Mouse (Mus musculus): ENCODE results near the gene Man1c1. TPM values are rescaled to one million over a fixed set of nuclear protein-coding genes. Genes with fewer than 3 reads are reported as not detected.

Man1c1 gene
- polyA plus RNA-seq, 1 experiment: 6.7 TPM

DNA sequence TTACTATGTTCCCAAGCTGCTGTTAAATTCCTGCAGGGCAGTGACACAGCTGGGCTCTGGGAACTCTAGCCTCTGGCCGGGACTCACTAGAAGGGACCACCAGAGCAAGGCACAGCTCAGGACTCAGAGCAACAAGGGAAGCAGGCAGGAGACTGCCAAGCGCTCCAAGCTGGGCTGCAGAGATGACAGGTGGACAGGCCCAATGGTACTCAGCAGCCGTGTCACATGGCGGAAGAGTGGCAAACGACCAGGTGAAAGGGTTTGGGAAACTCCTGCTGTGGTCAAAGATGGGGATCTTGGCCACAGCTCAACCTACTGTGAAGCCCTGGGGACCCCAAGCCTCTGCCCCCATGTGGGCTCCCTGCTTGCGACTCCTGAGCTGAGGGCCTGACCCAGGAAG is 140.0 kb downstream of the Man1c1 start:
- no peaks in the 10 kb centered on the region for H3K36me3 ChIP-seq (ENCODE audit: control insufficient read depth, insufficient read depth)
- TF ChIP-seq CEBPB (IDR thresholded peaks at IDR 0.05; ENCODE audit: low read depth): no peak
- TF ChIP-seq MYOD1 (IDR thresholded peaks at IDR 0.05; ENCODE audit: control insufficient read depth, insufficient read length, low read depth): no peak
- no peak for TF ChIP-seq FOSL1 (IDR thresholded peaks at IDR 0.05; ENCODE audit: insufficient read depth, low read length, poor library complexity, severe bottlenecking)
- no peak for TF ChIP-seq CTCF (IDR thresholded peaks at IDR 0.05; ENCODE audit: control insufficient read depth, insufficient read depth, insufficient read length)
- no peak for TF ChIP-seq MYOG (IDR thresholded peaks at IDR 0.05; ENCODE audit: control insufficient read depth, extremely low read depth, insufficient read length)
- TF ChIP-seq MAX (IDR thresholded peaks at IDR 0.05): no peak
- no peak for TF ChIP-seq USF1 (IDR thresholded peaks at IDR 0.05; ENCODE audit: low read depth)
- no peaks in the 10 kb centered on the region for H3K27me3 ChIP-seq (ENCODE audit: control insufficient read depth, insufficient read depth, insufficient read length)
- no peaks in the 10 kb centered on the region for H3K79me2 ChIP-seq (ENCODE audit: control insufficient read depth, insufficient read depth)
- no peak overlapping the region for H3ac ChIP-seq (ENCODE audit: control insufficient read depth, insufficient read length, low read depth)
- H3K4me3 ChIP-seq (ENCODE audit: insufficient read depth, poor library complexity, severe bottlenecking): no peak overlapping the region
- H3K79me3 ChIP-seq (ENCODE audit: low read depth): no peaks in the 10 kb centered on the region

DNA sequence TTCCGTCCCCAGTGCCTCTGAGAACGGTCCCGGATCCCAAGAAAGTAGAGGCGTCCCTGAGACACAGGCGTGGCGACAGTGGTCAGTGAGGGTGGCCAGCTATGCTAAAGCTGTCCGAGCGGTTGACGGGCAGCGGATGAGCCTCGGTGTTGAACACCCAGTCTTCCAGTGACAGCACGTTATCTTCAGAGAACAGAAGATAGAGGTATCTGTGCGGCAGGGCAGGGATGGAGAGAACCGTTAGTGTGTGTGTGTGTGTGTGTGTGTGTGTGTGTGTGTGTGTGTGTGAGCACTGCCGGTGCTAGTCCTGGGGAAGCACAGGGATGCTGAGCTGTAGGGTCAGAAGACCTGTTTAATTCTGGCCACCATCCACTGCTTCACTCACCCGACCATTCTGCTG is 140.5 kb downstream of the Man1c1 start:
- H3ac ChIP-seq (ENCODE audit: control insufficient read depth, insufficient read length, low read depth): no peak overlapping the region
- no peaks in the 10 kb centered on the region for H3K79me2 ChIP-seq (ENCODE audit: control insufficient read depth, insufficient read depth)
- no peak for TF ChIP-seq MYOG (IDR thresholded peaks at IDR 0.05; ENCODE audit: control insufficient read depth, extremely low read depth, insufficient read length)
- no peak for TF ChIP-seq CEBPB (IDR thresholded peaks at IDR 0.05; ENCODE audit: low read depth)
- TF ChIP-seq CTCF (IDR thresholded peaks at IDR 0.05; ENCODE audit: control insufficient read depth, insufficient read depth, insufficient read length): no peak
- TF ChIP-seq MYOD1 (IDR thresholded peaks at IDR 0.05; ENCODE audit: control insufficient read depth, insufficient read length, low read depth): no peak
- TF ChIP-seq MAX (IDR thresholded peaks at IDR 0.05): no peak
- no peak for TF ChIP-seq USF1 (IDR thresholded peaks at IDR 0.05; ENCODE audit: low read depth)
- no peak for TF ChIP-seq FOSL1 (IDR thresholded peaks at IDR 0.05; ENCODE audit: insufficient read depth, low read length, poor library complexity, severe bottlenecking)
- H3K4me3 ChIP-seq (ENCODE audit: insufficient read depth, poor library complexity, severe bottlenecking): no peak overlapping the region
- no peaks in the 10 kb centered on the region for H3K79me3 ChIP-seq (ENCODE audit: low read depth)
- H3K27me3 ChIP-seq (ENCODE audit: control insufficient read depth, insufficient read depth, insufficient read length): no peaks in the 10 kb centered on the region
- H3K36me3 ChIP-seq (ENCODE audit: control insufficient read depth, insufficient read depth): no peaks in the 10 kb centered on the region

DNA sequence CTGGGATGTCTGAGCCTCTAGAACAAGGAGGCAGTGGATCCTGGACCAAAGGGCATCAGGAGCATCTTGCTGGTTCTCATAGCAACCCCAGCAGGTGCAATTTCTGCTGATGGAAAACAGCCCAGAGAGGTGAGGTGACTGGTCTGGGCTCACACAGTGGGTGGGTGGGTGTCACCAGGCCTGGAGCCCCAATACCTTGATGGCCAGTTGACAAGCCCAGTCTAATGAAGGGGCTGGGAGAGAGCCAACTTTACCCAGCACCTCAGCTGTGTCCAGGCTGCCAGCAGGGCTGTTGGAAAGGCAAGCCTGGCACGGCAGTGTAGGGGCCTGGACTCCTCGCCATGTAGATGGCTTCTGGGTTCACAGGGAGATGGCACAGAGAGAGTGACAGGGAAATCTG is 142.1 kb downstream of the Man1c1 start:
- Histone ChIP-seq H3K79me3 (ENCODE audit: low read depth) (no peaks in the 10 kb centered on the region), H3K27me3 (ENCODE audit: control insufficient read depth, insufficient read depth, insufficient read length) (no peaks in the 10 kb centered on the region), H3ac (ENCODE audit: control insufficient read depth, insufficient read length, low read depth) (no peak overlapping the region), H3K79me2 (ENCODE audit: control insufficient read depth, insufficient read depth) (no peaks in the 10 kb centered on the region), H3K4me3 (ENCODE audit: insufficient read depth, poor library complexity, severe bottlenecking) (no peak overlapping the region), H3K36me3 (ENCODE audit: control insufficient read depth, insufficient read depth) (no peaks in the 10 kb centered on the region)
- TF ChIP-seq USF1 (IDR thresholded peaks at IDR 0.05; ENCODE audit: low read depth) (no peak), CTCF (IDR thresholded peaks at IDR 0.05; ENCODE audit: control insufficient read depth, insufficient read depth, insufficient read length) (no peak), FOSL1 (IDR thresholded peaks at IDR 0.05; ENCODE audit: insufficient read depth, low read length, poor library complexity, severe bottlenecking) (no peak), MYOG (IDR thresholded peaks at IDR 0.05; ENCODE audit: control insufficient read depth, extremely low read depth, insufficient read length) (no peak), MAX (IDR thresholded peaks at IDR 0.05) (no peak), CEBPB (IDR thresholded peaks at IDR 0.05; ENCODE audit: low read depth) (no peak), MYOD1 (IDR thresholded peaks at IDR 0.05; ENCODE audit: control insufficient read depth, insufficient read length, low read depth) (no peak)

DNA sequence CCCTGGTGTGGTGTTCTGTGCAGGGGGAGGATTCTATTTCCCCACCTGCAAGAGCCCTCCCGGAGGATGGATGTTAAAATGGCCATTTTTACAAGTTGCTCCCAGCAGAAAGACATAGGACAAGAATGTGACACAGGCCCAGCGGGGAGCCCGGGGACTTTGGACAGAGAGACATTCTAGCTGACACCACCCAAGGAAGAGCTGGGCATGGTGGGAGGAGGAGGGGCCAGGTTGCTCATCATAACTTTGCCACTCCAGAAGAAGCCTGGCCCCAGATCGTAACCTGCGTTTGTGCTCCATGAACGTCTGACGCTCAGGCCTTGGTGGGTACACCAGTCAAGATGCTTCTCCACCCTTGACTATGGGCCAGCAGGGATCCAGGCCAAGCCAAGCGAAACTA is 143.4 kb downstream of the Man1c1 start:
- H3K4me3 ChIP-seq (ENCODE audit: insufficient read depth, poor library complexity, severe bottlenecking): no peak overlapping the region
- TF ChIP-seq MYOG (IDR thresholded peaks at IDR 0.05; ENCODE audit: control insufficient read depth, extremely low read depth, insufficient read length): no peak
- H3K79me3 ChIP-seq (ENCODE audit: low read depth): no peaks in the 10 kb centered on the region
- H3ac ChIP-seq (ENCODE audit: control insufficient read depth, insufficient read length, low read depth): no peak overlapping the region
- H3K27me3 ChIP-seq (ENCODE audit: control insufficient read depth, insufficient read depth, insufficient read length): no peaks in the 10 kb centered on the region
- H3K79me2 ChIP-seq (ENCODE audit: control insufficient read depth, insufficient read depth): no peaks in the 10 kb centered on the region
- no peaks in the 10 kb centered on the region for H3K36me3 ChIP-seq (ENCODE audit: control insufficient read depth, insufficient read depth)

DNA sequence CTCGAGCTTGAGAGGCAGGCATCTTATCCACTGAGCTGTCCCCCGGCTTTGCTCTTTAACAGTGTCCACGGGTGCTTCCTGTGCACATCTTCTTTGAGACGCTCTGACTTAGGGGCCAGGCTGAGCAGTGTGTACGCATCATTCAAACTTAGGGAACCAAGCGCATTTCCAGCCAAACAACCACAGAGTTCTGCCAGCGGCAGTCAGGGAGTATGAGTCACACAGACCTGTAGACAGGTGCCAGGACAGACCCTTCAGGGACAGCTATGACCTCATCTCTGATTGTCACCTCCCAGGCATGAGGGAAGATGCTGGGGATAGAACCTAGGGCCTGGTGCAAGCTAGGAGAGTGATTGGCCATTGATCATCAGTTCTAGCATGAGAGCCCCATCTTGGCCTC is 144.9 kb downstream of the Man1c1 start:
- Histone ChIP-seq H3K36me3 (ENCODE audit: control insufficient read depth, insufficient read depth) (no peaks in the 10 kb centered on the region), H3K4me3 (ENCODE audit: insufficient read depth, poor library complexity, severe bottlenecking) (no peak overlapping the region), H3K79me3 (ENCODE audit: low read depth) (no peaks in the 10 kb centered on the region), H3K79me2 (ENCODE audit: control insufficient read depth, insufficient read depth) (no peaks in the 10 kb centered on the region), H3K27me3 (ENCODE audit: control insufficient read depth, insufficient read depth, insufficient read length) (no peaks in the 10 kb centered on the region), H3ac (ENCODE audit: control insufficient read depth, insufficient read length, low read depth) (no peak overlapping the region)
- TF ChIP-seq MAX (IDR thresholded peaks at IDR 0.05) (peak; percentile 17), MYOG (IDR thresholded peaks at IDR 0.05; ENCODE audit: control insufficient read depth, extremely low read depth, insufficient read length) (no peak), MYOD1 (IDR thresholded peaks at IDR 0.05; ENCODE audit: control insufficient read depth, insufficient read length, low read depth) (peak; percentile 86)

DNA sequence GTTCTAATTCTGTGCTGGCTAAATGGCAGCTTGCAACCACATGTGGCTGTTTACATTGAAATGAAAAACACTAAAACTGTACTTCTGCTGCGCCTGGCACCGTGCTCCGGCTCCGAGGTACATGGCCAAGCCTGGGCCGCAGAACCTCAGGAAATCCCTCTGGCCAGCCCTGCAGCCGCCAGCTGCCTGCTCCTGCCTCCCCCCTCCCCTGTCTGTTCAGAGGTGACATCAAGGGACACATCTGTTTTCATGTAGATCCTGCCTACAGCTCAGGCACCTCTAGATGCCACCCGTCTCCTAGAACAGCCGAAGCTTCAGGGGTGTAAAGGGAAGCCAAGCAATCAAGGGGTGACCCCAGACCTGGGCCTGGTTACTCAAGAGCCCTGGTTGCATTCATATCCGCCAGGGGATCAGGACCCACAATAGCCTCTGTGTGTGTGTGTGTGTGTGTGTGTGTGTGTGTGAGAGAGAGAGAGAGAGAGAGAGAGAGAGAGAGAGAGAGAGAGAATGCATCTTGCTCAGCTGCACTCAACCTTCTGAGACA is 145.4 kb downstream of the Man1c1 start:
- no peaks in the 10 kb centered on the region for H3K79me3 ChIP-seq (ENCODE audit: low read depth)
- H3K36me3 ChIP-seq (ENCODE audit: control insufficient read depth, insufficient read depth): no peaks in the 10 kb centered on the region
- H3K27me3 ChIP-seq (ENCODE audit: control insufficient read depth, insufficient read depth, insufficient read length): no peaks in the 10 kb centered on the region
- no peak overlapping the region for H3ac ChIP-seq (ENCODE audit: control insufficient read depth, insufficient read length, low read depth)
- no peak overlapping the region for H3K4me3 ChIP-seq (ENCODE audit: insufficient read depth, poor library complexity, severe bottlenecking)
- H3K79me2 ChIP-seq (ENCODE audit: control insufficient read depth, insufficient read depth): no peaks in the 10 kb centered on the region
- TF ChIP-seq MAX (IDR thresholded peaks at IDR 0.05) (no peak), CTCF (IDR thresholded peaks at IDR 0.05; ENCODE audit: control insufficient read depth, insufficient read depth, insufficient read length) (no peak), USF1 (IDR thresholded peaks at IDR 0.05; ENCODE audit: low read depth) (no peak), MYOD1 (IDR thresholded peaks at IDR 0.05; ENCODE audit: control insufficient read depth, insufficient read length, low read depth) (no peak), FOSL1 (IDR thresholded peaks at IDR 0.05; ENCODE audit: insufficient read depth, low read length, poor library complexity, severe bottlenecking) (no peak), CEBPB (IDR thresholded peaks at IDR 0.05; ENCODE audit: low read depth) (no peak), MYOG (IDR thresholded peaks at IDR 0.05; ENCODE audit: control insufficient read depth, extremely low read depth, insufficient read length) (no peak)
